Mouse (Mus musculus): ENCODE measurements around the gene Runx3. TPM values are rescaled to one million over a fixed set of nuclear protein-coding genes. Genes with fewer than 3 reads are reported as not detected.

Runx3 gene
- polyA plus RNA-seq, 1 experiment = not detected

DNA sequence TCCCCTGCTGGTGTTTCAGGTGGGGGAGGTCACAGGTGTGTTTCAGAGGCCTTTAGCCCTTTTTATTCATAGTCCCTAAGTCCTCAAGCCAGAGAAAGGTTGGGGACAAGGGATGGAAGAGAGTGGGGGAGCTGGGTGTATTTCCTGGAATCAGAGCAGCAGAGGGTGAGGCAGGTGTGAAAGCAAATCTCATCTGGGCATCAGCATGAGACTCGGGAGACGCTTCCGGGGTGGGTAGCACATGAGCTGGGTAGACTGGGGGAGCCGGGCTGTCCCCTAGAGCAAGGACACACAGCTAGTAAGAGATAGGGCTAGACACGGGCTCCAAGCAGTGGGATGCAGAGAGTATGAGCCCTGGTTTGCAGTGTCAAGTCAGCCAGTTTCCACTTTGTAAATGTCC is 16.7 kb upstream of the Runx3 start:
- Histone ChIP-seq H3K4me3 (ENCODE audit: insufficient read depth, low read depth, low read length) (no peak overlapping the region), H3K27ac (ENCODE audit: insufficient read depth, low read depth, low read length) (no peak overlapping the region), H3K4me1 (ENCODE audit: control insufficient read depth, insufficient read depth, low read length) (no peaks in the 10 kb centered on the region)
- TF ChIP-seq POLR2A (IDR thresholded peaks at IDR 0.05; ENCODE audit: insufficient read depth, low read depth, low read length) = no peak
- TF ChIP-seq CTCF (IDR thresholded peaks at IDR 0.05; ENCODE audit: insufficient read depth, low read depth, low read length) = no peak
- 76% methylated on average over 5 of the region's 5 CpGs for WGBS

DNA sequence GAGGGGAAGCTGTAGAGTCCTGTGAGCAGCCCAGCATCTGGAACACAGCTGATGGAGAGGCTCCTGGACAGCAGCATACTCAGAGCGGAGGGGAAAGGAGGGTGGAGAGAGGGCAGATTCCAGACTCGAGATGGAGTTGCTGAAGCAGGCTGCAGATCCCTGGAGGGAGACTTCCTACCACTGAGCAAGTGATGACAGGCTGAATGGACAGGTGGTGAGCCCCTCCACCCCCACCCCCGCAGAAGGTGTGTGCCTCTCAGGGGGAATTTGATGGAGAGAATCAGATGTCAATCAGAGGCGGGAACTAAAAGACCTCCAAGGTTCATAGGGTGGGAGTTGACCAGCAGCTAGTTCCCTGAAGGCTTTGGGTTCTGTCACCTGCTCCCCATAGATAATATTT is 13.5 kb upstream of the Runx3 start:
- H3K4me1 ChIP-seq (ENCODE audit: control insufficient read depth, insufficient read depth, low read length) = no peaks in the 10 kb centered on the region
- TF ChIP-seq POLR2A (IDR thresholded peaks at IDR 0.05; ENCODE audit: insufficient read depth, low read depth, low read length) (no peak), CTCF (IDR thresholded peaks at IDR 0.05; ENCODE audit: insufficient read depth, low read depth, low read length) (no peak)
- H3K27ac ChIP-seq (ENCODE audit: insufficient read depth, low read depth, low read length) = no peak overlapping the region
- no peak overlapping the region for H3K4me3 ChIP-seq (ENCODE audit: insufficient read depth, low read depth, low read length)
- 68% methylated on average over 4 of the region's 4 CpGs for WGBS

DNA sequence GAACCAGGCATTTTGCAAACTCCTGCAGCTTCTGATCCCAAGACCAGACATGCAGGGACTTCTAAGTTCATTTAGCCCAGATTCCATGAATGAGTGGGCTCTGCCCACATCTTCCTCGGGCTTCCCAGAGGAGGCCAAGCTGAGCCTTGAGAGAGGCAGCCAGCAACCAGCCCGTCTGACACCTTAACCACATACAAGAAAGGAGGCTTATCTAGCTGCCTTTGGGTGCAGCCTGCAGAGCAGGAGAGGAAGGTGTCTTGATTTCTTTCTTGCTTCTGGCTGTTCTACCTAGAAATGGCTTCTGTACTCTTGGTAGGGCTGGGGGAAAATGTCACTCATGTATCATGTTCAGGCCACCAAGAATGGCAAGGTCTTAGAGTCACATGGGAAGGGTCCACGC is 11.8 kb upstream of the Runx3 start:
- H3K27ac ChIP-seq (ENCODE audit: insufficient read depth, low read depth, low read length) = no peak overlapping the region
- TF ChIP-seq POLR2A (IDR thresholded peaks at IDR 0.05; ENCODE audit: insufficient read depth, low read depth, low read length) (no peak), CTCF (IDR thresholded peaks at IDR 0.05; ENCODE audit: insufficient read depth, low read depth, low read length) (no peak)
- no peaks in the 10 kb centered on the region for H3K4me1 ChIP-seq (ENCODE audit: control insufficient read depth, insufficient read depth, low read length)
- WGBS = 85% methylated on average over 3 of the region's 3 CpGs
- no peak overlapping the region for H3K4me3 ChIP-seq (ENCODE audit: insufficient read depth, low read depth, low read length)

- TF ChIP-seq CTCF (IDR thresholded peaks at IDR 0.05; ENCODE audit: insufficient read depth, low read depth, low read length) (no peak), POLR2A (IDR thresholded peaks at IDR 0.05; ENCODE audit: insufficient read depth, low read depth, low read length) (no peak)
- 86% methylated on average over 8 of the region's 8 CpGs for WGBS
- no peak overlapping the region for H3K27ac ChIP-seq (ENCODE audit: insufficient read depth, low read depth, low read length)
Measured at GRCm38 (mm10) chr4:135113656-135114055, 6.8 kb upstream of the Runx3 start.

GRCm38 (mm10) chr4:135114301-135114700 is 6.2 kb upstream of the Runx3 start:
- WGBS = 90% methylated on average over 10 of the region's 10 CpGs
- H3K4me3 ChIP-seq (ENCODE audit: insufficient read depth, low read depth, low read length) = no peak overlapping the region
- H3K27ac ChIP-seq (ENCODE audit: insufficient read depth, low read depth, low read length) = no peak overlapping the region
- TF ChIP-seq CTCF (IDR thresholded peaks at IDR 0.05; ENCODE audit: insufficient read depth, low read depth, low read length) (no peak), POLR2A (IDR thresholded peaks at IDR 0.05; ENCODE audit: insufficient read depth, low read depth, low read length) (no peak)
- no peaks in the 10 kb centered on the region for H3K4me1 ChIP-seq (ENCODE audit: control insufficient read depth, insufficient read depth, low read length)

More at GRCm38 (mm10) chr4:135113656-135114055, 6.8 kb upstream of the Runx3 start:
- H3K4me1 ChIP-seq (ENCODE audit: control insufficient read depth, insufficient read depth, low read length) = no peaks in the 10 kb centered on the region
- H3K4me3 ChIP-seq (ENCODE audit: insufficient read depth, low read depth, low read length) = no peak overlapping the region

DNA sequence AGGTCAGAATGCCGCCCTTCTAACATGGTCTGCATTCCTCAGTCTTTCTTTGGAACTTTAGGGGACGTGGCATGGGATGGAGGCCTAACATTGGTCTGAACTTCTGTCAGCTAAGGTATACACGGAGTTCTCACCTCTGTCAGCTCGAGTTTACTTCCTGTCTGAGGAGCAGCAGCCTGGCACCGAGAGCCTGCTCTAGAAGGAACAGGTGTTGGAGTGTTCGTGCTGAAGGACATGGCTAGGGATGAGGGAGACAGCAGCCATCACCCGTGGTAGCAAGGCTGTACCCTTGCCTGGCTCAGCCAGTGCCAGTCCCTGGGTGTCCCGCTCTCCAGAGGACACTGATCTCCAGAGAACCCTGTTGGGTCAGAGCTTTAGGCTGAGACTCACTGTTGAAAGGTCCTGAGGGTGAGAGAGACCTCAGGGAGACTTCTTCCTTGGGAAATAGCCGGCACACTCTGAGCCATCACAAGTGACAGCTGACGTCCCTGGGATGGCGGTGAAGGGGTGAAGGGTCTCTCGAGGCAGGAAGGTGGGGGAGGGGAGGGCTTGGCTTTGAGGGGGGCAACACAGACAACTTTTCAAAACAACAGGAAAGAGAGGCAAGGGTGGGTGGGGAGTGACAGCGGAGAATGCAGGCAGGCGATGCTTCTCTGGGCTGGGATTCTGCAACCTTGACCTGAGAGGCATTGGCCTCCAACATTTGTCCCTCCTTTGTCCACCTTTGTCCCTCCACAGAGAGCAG is 4.9 kb upstream of the Runx3 start:
- Histone ChIP-seq H3K27ac (ENCODE audit: insufficient read depth, low read depth, low read length) (no peak overlapping the region), H3K4me3 (ENCODE audit: insufficient read depth, low read depth, low read length) (no peak overlapping the region), H3K4me1 (ENCODE audit: control insufficient read depth, insufficient read depth, low read length) (no peaks in the 10 kb centered on the region)
- no peak for TF ChIP-seq CTCF (IDR thresholded peaks at IDR 0.05; ENCODE audit: insufficient read depth, low read depth, low read length)
- no peak for TF ChIP-seq POLR2A (IDR thresholded peaks at IDR 0.05; ENCODE audit: insufficient read depth, low read depth, low read length)
- 75% methylated on average over 14 of the region's 14 CpGs for WGBS

- no peak overlapping the region for H3K27ac ChIP-seq (ENCODE audit: insufficient read depth, low read depth, low read length)
- no peaks in the 10 kb centered on the region for H3K4me1 ChIP-seq (ENCODE audit: control insufficient read depth, insufficient read depth, low read length)
- WGBS = 70% methylated on average over 5 of the region's 5 CpGs
- H3K4me3 ChIP-seq (ENCODE audit: insufficient read depth, low read depth, low read length) = no peak overlapping the region
- no peak for TF ChIP-seq POLR2A (IDR thresholded peaks at IDR 0.05; ENCODE audit: insufficient read depth, low read depth, low read length)
- TF ChIP-seq CTCF (IDR thresholded peaks at IDR 0.05; ENCODE audit: insufficient read depth, low read depth, low read length) = no peak
Measured at GRCm38 (mm10) chr4:135116391-135116790, 4.1 kb upstream of the Runx3 start.

GRCm38 (mm10) chr4:135117846-135118245 is 2.6 kb upstream of the Runx3 start:
- WGBS = 90% methylated on average over 9 of the region's 9 CpGs
- H3K4me1 ChIP-seq (ENCODE audit: control insufficient read depth, insufficient read depth, low read length) = no peaks in the 10 kb centered on the region
- H3K27ac ChIP-seq (ENCODE audit: insufficient read depth, low read depth, low read length) = no peak overlapping the region

GRCm38 (mm10) chr4:135118855-135119474 is 1.5 kb upstream of the Runx3 start:
- H3K4me1 ChIP-seq (ENCODE audit: control insufficient read depth, insufficient read depth, low read length) = no peaks in the 10 kb centered on the region
- no peak overlapping the region for H3K4me3 ChIP-seq (ENCODE audit: insufficient read depth, low read depth, low read length)
- H3K27ac ChIP-seq (ENCODE audit: insufficient read depth, low read depth, low read length) = no peak overlapping the region
- WGBS = 93% methylated on average over 12 of the region's 12 CpGs
- no peak for TF ChIP-seq CTCF (IDR thresholded peaks at IDR 0.05; ENCODE audit: insufficient read depth, low read depth, low read length)

More at GRCm38 (mm10) chr4:135117846-135118245, 2.6 kb upstream of the Runx3 start:
- H3K4me3 ChIP-seq (ENCODE audit: insufficient read depth, low read depth, low read length) = no peak overlapping the region
- TF ChIP-seq POLR2A (IDR thresholded peaks at IDR 0.05; ENCODE audit: insufficient read depth, low read depth, low read length) = no peak
- no peak for TF ChIP-seq CTCF (IDR thresholded peaks at IDR 0.05; ENCODE audit: insufficient read depth, low read depth, low read length)

All from olfactory bulb, adult 2 months (tissue).